10 mouse cellular contexts compared by ENCODE assay signal in genomic region chr16:57755708-57756107, GRCm38 (mm10). TPM values are rescaled to one million over a fixed set of nuclear protein-coding genes. Genes with fewer than 3 reads are reported as not detected.
DNase-seq lines count a peak whose midpoint lies in the region; ATAC-seq lines count a peak whose summit lies in the region.
"Had no signal": no experiment of that assay in that cellular context is flagged by ENCODE, and none has a peak within 500 bp of the region (broad histone marks: within the 10 kb centered on the region; RNA-seq: fewer than 3 reads in every experiment).

No protein-coding gene starts in this region.

- peaks cover 7% of the 10 kb centered on the region; the same call in 1 of the 2 replicates for H3K27me3 ChIP-seq in kidney, embryonic 16.5 days (ENCODE audit: insufficient read depth, low read length)
- H3K27me3 ChIP-seq in hindbrain, embryonic 16.5 days (replicated peaks; ENCODE audit: control insufficient read depth, insufficient read depth, low read length): no peaks in the 10 kb centered on the region
- no peaks in the 10 kb centered on the region for H3K27me3 ChIP-seq in neural tube, embryonic 14.5 days (ENCODE audit: control insufficient read depth, insufficient read depth, low read length)

- no peaks in the 10 kb centered on the region for H3K9me3 ChIP-seq in kidney, embryonic 16.5 days (ENCODE audit: low read length)
- H3K9me3 ChIP-seq in hindbrain, embryonic 16.5 days (ENCODE audit: control insufficient read depth, low read length): no peaks in the 10 kb centered on the region
- H3K9me3 ChIP-seq in neural tube, embryonic 14.5 days (ENCODE audit: control insufficient read depth, low read length): no peaks in the 10 kb centered on the region
- H3K9me3 ChIP-seq: liver, embryonic 13.5 days had no signal

- ATAC-seq in kidney, embryonic 16.5 days (ENCODE audit: low FRiP score, low TSS enrichment): no peak
- ATAC-seq in hindbrain, embryonic 16.5 days: 0 out of 2 replicates have a peak, but pooled peaks have one; percentile 9
- ATAC-seq in neural tube, embryonic 14.5 days (ENCODE audit: low read depth): 0 out of 2 replicates have a peak, but pooled peaks have one; percentile 16
- ATAC-seq in erythroid progenitor cell, adult 5-6 weeks (replicated peaks; ENCODE audit: low FRiP score, poor library complexity, severe bottlenecking): no peak

- H3K36me3 ChIP-seq in kidney, embryonic 16.5 days (ENCODE audit: insufficient read depth, low read length): no peaks in the 10 kb centered on the region
- no peaks in the 10 kb centered on the region for H3K36me3 ChIP-seq in hindbrain, embryonic 16.5 days (ENCODE audit: control insufficient read depth, insufficient read depth, low read length)
- H3K36me3 ChIP-seq in neural tube, embryonic 14.5 days (ENCODE audit: control insufficient read depth, insufficient read depth, low read length): no peaks in the 10 kb centered on the region
- H3K36me3 ChIP-seq: liver, embryonic 13.5 days had no signal

- H3K4me2 ChIP-seq in kidney, embryonic 16.5 days (replicated peaks; ENCODE audit: low read depth, low read length): peak overlapping the region; percentile 68
- H3K4me2 ChIP-seq in hindbrain, embryonic 16.5 days (ENCODE audit: low read length): peak overlapping the region; percentile 89
- peak overlapping the region; percentile 65 for H3K4me2 ChIP-seq in neural tube, embryonic 14.5 days (ENCODE audit: low read depth, low read length)

- H3K27ac ChIP-seq in kidney, embryonic 16.5 days (ENCODE audit: low read length): no peak overlapping the region
- H3K27ac ChIP-seq in hindbrain, embryonic 16.5 days (ENCODE audit: low read depth, low read length): no peak overlapping the region
- H3K27ac ChIP-seq in neural tube, embryonic 14.5 days (ENCODE audit: low read depth, low read length): no peak overlapping the region
- H3K27ac ChIP-seq: liver, embryonic 13.5 days had no signal

- DNase-seq in cerebellum, postnatal 25 days: peak; percentile 11 to 13
- DNase-seq in cerebellum, postnatal 4 days (ENCODE audit: low spot score in 2 of 2): no peak
- no peak for DNase-seq in kidney, adult 8-10 months
- no peak for DNase-seq in lung, postnatal 14 days
- DNase-seq: liver, embryonic 13.5 days had no signal

- no peak overlapping the region for H3K9ac ChIP-seq in kidney, embryonic 16.5 days (replicated peaks; ENCODE audit: low read length)
- peak overlapping the region; percentile 71; the same call in 1 of the 2 replicates for H3K9ac ChIP-seq in hindbrain, embryonic 16.5 days (ENCODE audit: low read depth, low read length)
- no peak overlapping the region; the same call in 1 of the 2 replicates for H3K9ac ChIP-seq in neural tube, embryonic 14.5 days (replicated peaks; ENCODE audit: low read depth, low read length)
- H3K9ac ChIP-seq: liver, embryonic 13.5 days had no signal

- H3K4me3 ChIP-seq in kidney, embryonic 16.5 days (ENCODE audit: low read length): no peak overlapping the region
- H3K4me3 ChIP-seq in hindbrain, embryonic 16.5 days (ENCODE audit: low read length): peak overlapping the region; percentile 52
- no peak overlapping the region for H3K4me3 ChIP-seq in neural tube, embryonic 14.5 days (ENCODE audit: low read depth, low read length)
- H3K4me3 ChIP-seq: erythroblast, embryonic 14.5 days had no signal

- WGBS in kidney, embryonic 16.5 days: 51% methylated on average over 5 of the region's 5 CpGs
- WGBS in hindbrain, embryonic 16.5 days: 58% methylated on average over 5 of the region's 5 CpGs
- 54% methylated on average over 5 of the region's 5 CpGs for WGBS in neural tube, embryonic 14.5 days

- peaks cover 14% of the 10 kb centered on the region for H3K4me1 ChIP-seq in kidney, embryonic 16.5 days (ENCODE audit: insufficient read depth, low read length)
- H3K4me1 ChIP-seq in hindbrain, embryonic 16.5 days (ENCODE audit: control insufficient read depth, insufficient read depth, low read depth, low read length): peaks cover 12% of the 10 kb centered on the region
- H3K4me1 ChIP-seq in neural tube, embryonic 14.5 days (ENCODE audit: control insufficient read depth, insufficient read depth, low read length): no peaks in the 10 kb centered on the region
- H3K4me1 ChIP-seq: liver, embryonic 13.5 days had no signal

RNA-seq across cellular contexts. Expression of gene Col8a1, which starts 1.2 kb away (rescaled TPM):
- 2.1 and 2.2 TPM in 2 replicates for polyA plus RNA-seq in kidney, embryonic 16.5 days (2015; fragmentation: Nextera tagmentation; extraction: Ambion mirVana)
- 6.7 and 7.2 TPM in 2 replicates for polyA plus RNA-seq in hindbrain, embryonic 16.5 days (2015; fragmentation: Nextera tagmentation; extraction: Ambion mirVana)
- polyA plus RNA-seq in neural tube, embryonic 14.5 days (2014; fragmentation: Nextera tagmentation; extraction: Ambion mirVana): 2.5 and 4.7 TPM in 2 replicates
- not detected in 2 replicates for total RNA-seq in erythroid progenitor cell, adult 5-6 weeks (2015; ENCODE audit: low replicate concordance)
- total RNA-seq in erythroid progenitor cell, adult 5-6 weeks (2017; ENCODE audit: low replicate concordance): 0.13 TPM in 1 of 2 replicates, not detected in the other
- polyA plus RNA-seq: erythroblast, embryonic 14.5 days had no signal

Comparison
In these comparisons a context has a peak if more than half of its experiments do, and no peak if none do; other contexts are left out.
1. DNase-seq: peak in cerebellum, postnatal 25 days (2 of 2); none in cerebellum, postnatal 4 days (0 of 2), kidney, adult 8-10 months (0 of 2) and lung, postnatal 14 days (single experiment).
2. ATAC-seq: peak in hindbrain, embryonic 16.5 days (single experiment) and neural tube, embryonic 14.5 days (single experiment); none in kidney, embryonic 16.5 days (single experiment) and erythroid progenitor cell, adult 5-6 weeks (single experiment).
3. Peak in every context shown above with its lines, with median percentiles within 50 percentile points of each other: H3K4me2 ChIP-seq.